Mouse (Mus musculus) cortical plate, adult 2 months (tissue): ENCODE measurements around the gene Cdx2.

Experiments used
- CTCF ChIP-seq: fragments of 200-500 bp; IDR thresholded peaks from 2 replicates; pipeline ENCODE4 v1.5.1; 2011; ENCODE audit warnings: mild to moderate bottlenecking, control low read depth, low read length; ENCODE audit not compliant: insufficient read depth; ENCODE audit errors: extremely low read depth
- POLR2A ChIP-seq: fragments of 200-500 bp; IDR thresholded peaks from 2 replicates; pipeline ENCODE4 v1.6.1; 2011; ENCODE audit warnings: mild to moderate bottlenecking, low read length, control low read depth; ENCODE audit not compliant: insufficient read depth; ENCODE audit errors: extremely low read depth

DNA sequence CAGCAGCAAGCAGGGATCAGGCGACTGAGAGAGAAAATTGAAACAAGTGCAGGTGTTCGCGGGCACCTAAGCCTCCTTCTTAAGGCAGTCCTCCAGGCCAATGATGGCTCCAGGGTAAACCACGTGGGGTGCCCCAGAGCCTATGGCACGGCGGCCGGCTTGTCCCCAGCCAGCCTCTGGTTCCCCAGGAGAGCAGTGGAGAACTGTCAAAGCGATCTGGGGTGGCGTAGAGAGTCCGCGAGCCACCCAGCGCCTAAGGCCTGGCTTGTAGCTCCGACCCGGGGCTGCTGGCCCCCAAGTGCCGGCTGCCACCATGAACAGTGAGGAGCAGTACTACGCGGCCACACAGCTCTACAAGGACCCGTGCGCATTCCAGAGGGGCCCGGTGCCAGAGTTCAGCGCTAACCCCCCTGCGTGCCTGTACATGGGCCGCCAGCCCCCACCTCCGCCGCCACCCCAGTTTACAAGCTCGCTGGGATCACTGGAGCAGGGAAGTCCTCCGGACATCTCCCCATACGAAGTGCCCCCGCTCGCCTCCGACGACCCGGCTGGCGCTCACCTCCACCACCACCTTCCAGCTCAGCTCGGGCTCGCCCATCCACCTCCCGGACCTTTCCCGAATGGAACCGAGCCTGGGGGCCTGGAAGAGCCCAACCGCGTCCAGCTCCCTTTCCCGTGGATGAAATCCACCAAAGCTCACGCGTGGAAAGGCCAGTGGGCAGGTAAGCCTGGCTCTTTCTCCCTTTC lies 37.0 kb downstream of the Cdx2 start, which contains the start of gene Pdx1:
- no peak for TF ChIP-seq CTCF
- no peak for TF ChIP-seq POLR2A
